Comparison of ENCODE assay signal across 23 mouse cellular contexts in the genomic region with DNA sequence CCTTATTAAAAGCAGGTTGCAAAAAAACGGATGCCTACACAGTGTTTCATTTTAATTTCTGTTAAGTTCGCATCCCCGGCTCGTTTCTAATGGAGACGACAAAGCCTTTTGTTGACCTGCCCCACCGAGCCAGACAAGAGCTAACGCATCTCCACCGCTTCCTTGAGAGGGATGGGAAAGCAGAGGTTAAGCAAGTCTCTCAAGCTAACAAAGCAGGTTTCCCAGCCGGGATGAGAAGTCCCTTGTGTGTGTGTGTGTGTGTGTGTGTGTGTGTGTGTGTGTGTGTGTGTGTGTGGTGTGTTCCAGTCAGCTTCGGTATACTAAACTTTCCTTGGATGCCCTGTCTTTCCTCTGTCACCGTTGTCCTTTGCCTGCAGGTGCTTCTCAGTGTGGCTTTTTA. TPM values are rescaled to one million over a fixed set of nuclear protein-coding genes. Genes with fewer than 3 reads are reported as not detected.
"Had no signal": no experiment of that assay in that cellular context is flagged by ENCODE, and none has a peak within 500 bp of the region (broad histone marks: within the 10 kb centered on the region; RNA-seq: fewer than 3 reads in every experiment).

No protein-coding gene starts in this region.

- H3K36me3 ChIP-seq: neural tube, embryonic 13.5 days; neural tube, embryonic 15.5 days; stomach, embryonic 15.5 days had no signal

- H3K4me2 ChIP-seq: neural tube, embryonic 13.5 days; neural tube, embryonic 15.5 days; stomach, embryonic 15.5 days had no signal

- H3K27me3 ChIP-seq: neural tube, embryonic 13.5 days; neural tube, embryonic 15.5 days; stomach, embryonic 15.5 days had no signal

- H3K9me3 ChIP-seq: neural tube, embryonic 13.5 days; neural tube, embryonic 15.5 days; stomach, embryonic 15.5 days had no signal

- H3K4me1 ChIP-seq: stomach, embryonic 15.5 days had no signal

- DNase-seq: right cerebral cortex, adult 18-20 months; right cerebral cortex, postnatal 14 days; right cerebral cortex, postnatal 25 days; right cerebral cortex, postnatal 4 days; spleen, adult 18-20 months; thymus, adult 18-20 months; thymus, adult 2 months; thymus, postnatal 14 days; thymus, postnatal 25 days; thymus, postnatal 36 days; thymus, postnatal 4 days had no signal

- H3K4me3 ChIP-seq: neural tube, embryonic 13.5 days; neural tube, embryonic 15.5 days; stomach, embryonic 15.5 days had no signal

- H3K9ac ChIP-seq: neural tube, embryonic 13.5 days; neural tube, embryonic 15.5 days; stomach, embryonic 15.5 days had no signal

- H3K27ac ChIP-seq: neural tube, embryonic 13.5 days; neural tube, embryonic 15.5 days; stomach, embryonic 15.5 days; stomach, postnatal 0 days had no signal

RNA-seq across cellular contexts. Expression of gene Aldoart2, which starts 6.1 kb away (rescaled TPM):
- total RNA-seq: neutrophil, adult 5-6 weeks had no signal
- polyA plus RNA-seq: small intestine, adult 2 months; spleen, adult 2 months; stomach, embryonic 14.5 days; stomach, embryonic 16.5 days; stomach, postnatal 0 days; thymus, postnatal 0 days; urinary bladder, adult 2 months had no signal

RNA-seq across cellular contexts. Expression of gene Insm2, which starts 28.0 kb away (rescaled TPM):
- polyA plus RNA-seq: small intestine, adult 2 months; spleen, adult 2 months; testis, adult 2 months; urinary bladder, adult 2 months had no signal
